Mouse (Mus musculus) midbrain, embryonic 10.5 days (tissue): Measurements from ENCODE around the gene Dcaf10. TPM values are rescaled to one million over a fixed set of nuclear protein-coding genes. Genes with fewer than 3 reads are reported as not detected.

Experiments
- DNase-seq: peaks from one replicate; pipeline ENCODE4 v3.0.0-alpha.2; 2017; ENCODE audit warnings: low spot score
- H3K27ac ChIP-seq: fragments of 300-500 bp; sonication (generic); replicated peaks from 2 replicates; pipeline ENCODE4 v1.5.1; 2016; ENCODE audit warnings: mild to moderate bottlenecking
- H3K27me3 ChIP-seq: fragments of 300-500 bp; sonication (generic); 2 replicates; pipeline ENCODE4 v1.6.1; 2016; ENCODE audit warnings: low read depth, mild to moderate bottlenecking; ENCODE audit not compliant: poor library complexity, severe bottlenecking
- H3K36me3 ChIP-seq: fragments of 300-500 bp; sonication (generic); 2 replicates; pipeline ENCODE4 v1.6.1; 2016; ENCODE audit warnings: mild to moderate bottlenecking, moderate library complexity
- H3K4me1 ChIP-seq: fragments of 300-500 bp; sonication (generic); 2 replicates; pipeline ENCODE4 v1.6.1; 2016
- H3K4me3 ChIP-seq: fragments of 300-500 bp; sonication (generic); 2 replicates; pipeline ENCODE4 v1.5.1; 2016; ENCODE audit warnings: mild to moderate bottlenecking, moderate library complexity
- H3K9me3 ChIP-seq: fragments of 300-500 bp; sonication (generic); replicated peaks from 2 replicates; pipeline ENCODE4 v1.6.1; 2016; ENCODE audit warnings: mild to moderate bottlenecking
- WGBS: fragments of 180-500 bp; shearing (Covaris S2); methylation state at CpG from one replicate; pipeline ENCODE4 v1.1.7; 2016; 5-methylcytosine and 5-hydroxymethylcytosine counted together
- polyA plus RNA-seq: library from polyadenylated mRNA; unstranded; fragments of >200 nt; fragmentation: Nextera tagmentation; extraction: Ambion mirVana; gene quantifications from 2 replicates; pipeline ENCODE4 v1.2.1, GENCODE M21; 2016

Dcaf10 gene
- 7.7 and 8.1 TPM in 2 replicates for polyA plus RNA-seq

GRCm38 (mm10) chr4:45341669-45342249, at the start of gene Dcaf10:
Gene Dcaf10 (plus strand): TSS chr4:45342101.
- H3K36me3 ChIP-seq: peaks cover 14% of the 10 kb centered on the region; the same call in 1 of the 2 replicates
- H3K4me1 ChIP-seq: peaks cover 25% of the 10 kb centered on the region
- 2% methylated on average over 42 of the region's 42 CpGs for WGBS
- DNase-seq: peak; percentile 94
- H3K27me3 ChIP-seq: no peaks in the 10 kb centered on the region
- peak within 1 kb of the TSS; percentile 93 for H3K27ac ChIP-seq
- peak within 1 kb of the TSS; percentile 98 for H3K4me3 ChIP-seq
- H3K9me3 ChIP-seq: no peaks in the 10 kb centered on the region

DNA sequence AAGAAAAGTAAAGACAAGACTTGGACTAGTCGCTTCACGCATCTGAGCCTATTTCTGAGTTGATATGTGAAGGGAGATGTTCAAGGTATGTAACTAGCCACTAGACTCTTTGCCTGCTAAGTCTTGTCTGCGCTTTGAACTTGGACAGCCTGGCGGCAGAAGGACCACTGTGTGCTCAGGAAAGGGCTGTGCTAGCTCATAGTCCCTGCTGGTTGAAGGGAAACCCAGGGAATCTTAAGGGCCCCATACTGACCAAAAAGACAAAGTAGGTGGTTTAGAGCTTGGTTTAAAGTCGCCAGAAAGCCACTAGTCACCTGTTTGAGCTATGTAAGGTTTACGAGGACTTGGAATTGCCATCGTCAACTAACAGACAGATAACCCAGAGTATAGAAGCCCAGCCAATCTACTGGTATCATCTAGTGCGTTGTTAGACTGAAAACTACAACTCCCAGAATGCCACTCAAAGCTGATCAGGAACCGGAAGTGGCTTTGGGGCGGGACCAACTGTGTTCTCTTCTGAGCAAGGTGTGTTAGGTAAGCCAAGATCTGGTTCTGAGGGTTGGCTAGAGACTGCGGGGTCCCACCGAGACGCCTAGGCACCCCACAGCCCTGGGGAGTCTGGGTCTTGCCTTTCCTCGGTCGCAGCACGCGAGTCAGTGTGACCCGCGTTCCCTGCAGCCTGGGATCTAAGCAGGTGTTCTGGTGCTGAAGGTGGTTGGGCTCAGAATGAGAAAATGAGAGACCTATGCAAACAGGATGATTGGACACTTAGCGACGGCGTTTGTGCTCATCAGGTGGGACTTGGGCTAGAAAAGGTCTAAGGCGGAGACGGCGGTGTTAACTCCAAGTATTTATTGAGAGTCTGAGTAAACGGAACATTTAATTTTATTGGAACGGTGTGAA, 45.0 kb upstream of the Dcaf10 start, which contains the start of gene Trmt10b:
Trmt10b (plus strand) TSS at position 466 of the 903 bp plus-strand sequence.
- Histone ChIP-seq H3K27ac (peak within 1 kb of the TSS; percentile 71), H3K4me3 (peak within 1 kb of the TSS; percentile 72), H3K27me3 (no peaks in the 10 kb centered on the region), H3K4me1 (peaks cover 6% of the 10 kb centered on the region), H3K9me3 (no peaks in the 10 kb centered on the region), H3K36me3 (peaks cover 18% of the 10 kb centered on the region)
- peak; percentile 59 for DNase-seq
- WGBS: 22% methylated on average over 27 of the region's 27 CpGs

DNA sequence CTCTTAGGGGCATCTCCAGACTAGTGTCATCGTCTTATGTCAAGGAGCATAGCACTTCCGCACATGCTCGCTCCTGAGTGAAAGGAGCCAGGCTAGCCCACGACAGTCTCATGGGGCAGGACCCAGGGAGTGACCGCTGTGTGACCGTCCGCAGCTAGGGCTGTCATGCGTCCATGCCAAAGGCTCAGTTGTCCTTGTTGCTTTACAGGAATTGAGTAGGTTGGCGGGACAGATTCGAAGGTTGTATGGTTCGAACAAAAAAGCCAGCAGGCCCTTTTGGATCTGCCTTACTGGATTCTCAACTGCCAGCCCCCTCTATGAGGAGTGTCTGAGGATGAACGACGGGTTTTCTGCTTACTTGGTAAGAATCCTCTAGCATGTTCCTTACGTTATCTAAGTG, 36.4 kb upstream of the Dcaf10 start:
- H3K36me3 ChIP-seq: peaks cover 86% of the 10 kb centered on the region
- WGBS: 96% methylated on average over 14 of the region's 14 CpGs

DNA sequence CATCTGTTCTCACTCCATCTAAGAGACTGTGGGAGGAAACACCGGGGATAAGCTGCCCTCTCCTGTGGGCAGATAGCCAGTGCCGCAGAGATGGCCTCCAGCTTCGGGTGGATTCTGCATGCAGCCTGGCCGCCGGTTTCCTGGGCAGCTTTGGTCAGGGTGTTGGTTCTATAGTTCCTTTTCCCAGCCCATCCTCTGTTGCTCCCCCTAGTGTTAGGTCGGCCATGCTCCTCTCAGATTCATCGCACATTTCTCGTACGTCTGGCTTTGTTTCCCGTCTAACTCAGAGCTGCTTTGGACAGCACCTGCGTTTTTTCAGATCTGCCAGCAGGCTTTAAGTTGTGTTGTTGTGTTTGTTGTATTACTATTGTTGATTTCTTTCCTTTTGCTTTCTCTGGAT, 33.9 kb upstream of the Dcaf10 start:
- no peak overlapping the region for H3K27ac ChIP-seq
- no peaks in the 10 kb centered on the region for H3K27me3 ChIP-seq
- H3K4me3 ChIP-seq: no peak overlapping the region
- no peaks in the 10 kb centered on the region for H3K4me1 ChIP-seq
- no peaks in the 10 kb centered on the region for H3K9me3 ChIP-seq
- 44% methylated on average over 11 of the region's 11 CpGs for WGBS
- peak; percentile 37 for DNase-seq
- peaks cover 82% of the 10 kb centered on the region for H3K36me3 ChIP-seq

More for the DNA sequence above, 36.4 kb upstream of the Dcaf10 start:
- no peaks in the 10 kb centered on the region for H3K4me1 ChIP-seq
- no peaks in the 10 kb centered on the region for H3K9me3 ChIP-seq
- no peak overlapping the region for H3K4me3 ChIP-seq
- DNase-seq: no peak
- H3K27me3 ChIP-seq: no peaks in the 10 kb centered on the region
- no peak overlapping the region for H3K27ac ChIP-seq

- H3K27me3 ChIP-seq: no peaks in the 10 kb centered on the region
- H3K4me1 ChIP-seq: no peaks in the 10 kb centered on the region
- WGBS: 85% methylated on average over 6 of the region's 6 CpGs
- H3K9me3 ChIP-seq: no peaks in the 10 kb centered on the region
- peaks cover 78% of the 10 kb centered on the region for H3K36me3 ChIP-seq
- H3K27ac ChIP-seq: no peak overlapping the region
- H3K4me3 ChIP-seq: no peak overlapping the region
- DNase-seq: no peak
These were observed 33.3 kb upstream of the Dcaf10 start for GRCm38 (mm10) chr4:45308606-45309005.

DNA sequence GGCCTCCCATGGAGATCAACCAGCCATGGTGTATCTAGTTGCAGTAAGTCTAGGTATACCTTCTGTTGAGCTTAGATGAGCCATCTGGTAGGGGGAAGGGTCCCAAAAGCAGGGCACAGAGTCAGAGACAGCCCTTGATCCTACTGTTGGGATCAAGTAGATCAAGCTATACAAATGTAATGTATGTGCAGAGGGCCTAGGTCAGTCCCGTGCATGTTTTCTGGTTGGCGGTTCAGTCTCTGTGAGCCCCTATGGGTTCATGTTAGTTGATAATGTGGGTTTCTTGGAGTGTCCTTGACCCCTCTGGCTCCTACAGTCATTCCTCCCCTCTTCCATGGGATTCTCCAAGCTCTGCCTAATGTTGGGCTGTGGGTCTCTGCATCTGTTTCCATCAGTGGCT, 30.8 kb upstream of the Dcaf10 start:
- Histone ChIP-seq H3K9me3 (no peaks in the 10 kb centered on the region), H3K4me3 (no peak overlapping the region), H3K36me3 (peaks cover 76% of the 10 kb centered on the region), H3K27me3 (no peaks in the 10 kb centered on the region), H3K4me1 (no peaks in the 10 kb centered on the region), H3K27ac (no peak overlapping the region)
- no peak for DNase-seq
- 95% methylated on average over 2 of the region's 2 CpGs for WGBS

GRCm38 (mm10) chr4:45320159-45320816, 21.6 kb upstream of the Dcaf10 start:
- peak; percentile 88 for DNase-seq
- under 1% methylated on average over 56 of the region's 56 CpGs for WGBS
- Histone ChIP-seq H3K4me1 (peaks cover 19% of the 10 kb centered on the region), H3K4me3 (peak overlapping the region; percentile 93), H3K27me3 (peaks cover 33% of the 10 kb centered on the region), H3K36me3 (peaks cover 38% of the 10 kb centered on the region), H3K27ac (peak overlapping the region; percentile 94), H3K9me3 (no peaks in the 10 kb centered on the region)

- WGBS: 88% methylated on average over 7 of the region's 7 CpGs
- H3K4me3 ChIP-seq: no peak overlapping the region
- DNase-seq: no peak
- no peak overlapping the region for H3K27ac ChIP-seq
- H3K36me3 ChIP-seq: no peaks in the 10 kb centered on the region
- no peaks in the 10 kb centered on the region for H3K9me3 ChIP-seq
- 0 out of 2 replicates have a peak, but pooled peaks cover 7% of the 10 kb centered on the region for H3K27me3 ChIP-seq
- no peaks in the 10 kb centered on the region for H3K4me1 ChIP-seq
These were observed 10.8 kb upstream of the Dcaf10 start for GRCm38 (mm10) chr4:45331139-45331538.

DNA sequence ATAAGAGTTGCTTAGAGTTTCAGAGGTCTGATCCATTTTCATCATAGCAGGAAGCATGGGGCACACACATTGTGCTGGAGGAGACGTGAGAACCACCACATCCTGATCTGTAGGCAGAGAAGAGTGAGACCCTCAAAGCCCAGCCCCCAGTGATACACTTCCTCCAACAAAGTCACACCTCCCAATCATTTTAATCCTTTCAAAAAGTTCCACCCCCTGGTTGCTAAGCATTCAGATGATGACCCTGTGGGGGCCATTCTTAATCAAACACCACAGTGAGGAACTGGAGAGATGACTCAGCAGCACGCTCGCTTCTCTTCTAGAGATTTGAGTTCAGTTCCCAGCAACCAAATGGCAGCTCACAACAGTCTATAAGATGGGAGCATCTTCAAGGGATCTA, 9.4 kb upstream of the Dcaf10 start:
- Histone ChIP-seq H3K27me3 (0 out of 2 replicates have a peak, but pooled peaks cover 4% of the 10 kb centered on the region), H3K4me3 (no peak overlapping the region), H3K36me3 (no peaks in the 10 kb centered on the region), H3K9me3 (no peaks in the 10 kb centered on the region), H3K27ac (no peak overlapping the region), H3K4me1 (no peaks in the 10 kb centered on the region)
- DNase-seq: no peak
- 77% methylated on average over 3 of the region's 3 CpGs for WGBS

- Histone ChIP-seq H3K36me3 (peaks cover 12% of the 10 kb centered on the region; the same call in 1 of the 2 replicates), H3K27ac (peak overlapping the region; percentile 93; the same call in 1 of the 2 replicates), H3K9me3 (no peaks in the 10 kb centered on the region), H3K4me1 (peaks cover 25% of the 10 kb centered on the region), H3K27me3 (no peaks in the 10 kb centered on the region), H3K4me3 (peak overlapping the region; percentile 98)
- WGBS: 66% methylated on average over 9 of the region's 9 CpGs
- no peak for DNase-seq
These were observed 675 bp upstream of the Dcaf10 start for GRCm38 (mm10) chr4:45341226-45341625.

DNA sequence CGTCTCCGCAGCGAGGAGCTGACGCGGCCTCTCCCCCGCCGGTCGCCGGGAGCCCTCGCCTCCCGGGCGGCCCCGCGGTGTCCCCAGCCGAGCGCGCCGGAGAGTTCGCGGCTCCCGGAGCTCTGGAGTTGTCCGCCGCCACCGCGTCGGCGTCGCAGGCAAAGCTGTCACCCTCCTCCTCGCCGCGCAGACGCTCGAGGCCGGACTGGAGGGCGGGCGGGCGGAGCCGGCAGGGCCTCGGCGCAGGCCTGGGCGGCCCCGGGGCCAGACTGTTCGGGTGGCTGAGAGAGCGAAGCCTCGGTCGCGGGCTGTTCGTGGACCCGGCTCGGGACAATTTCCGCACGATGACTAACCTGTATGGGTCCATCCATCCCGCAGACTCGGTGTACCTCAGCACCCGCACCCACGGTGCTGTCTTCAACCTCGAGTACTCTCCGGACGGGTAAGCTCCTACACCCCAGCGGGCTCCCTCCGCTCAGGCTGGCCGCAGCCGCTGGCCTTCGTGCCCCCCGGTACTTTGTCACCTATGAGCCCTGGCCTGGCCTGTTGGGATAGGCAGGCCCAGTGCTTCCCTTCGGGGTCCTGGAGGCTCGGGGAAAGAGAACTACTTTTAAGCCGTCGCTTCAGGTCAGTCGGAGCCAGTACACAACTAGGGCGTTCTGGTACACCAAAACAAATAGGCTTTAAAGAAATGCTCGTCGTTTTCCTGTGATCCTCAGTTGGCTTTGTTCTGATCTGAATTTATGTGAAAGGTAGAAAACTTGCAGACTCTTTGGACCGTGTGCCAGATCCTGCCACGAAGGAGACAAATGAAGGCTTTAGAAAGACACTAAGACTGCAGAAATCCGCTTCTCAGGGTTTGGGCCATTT, 620 bp downstream of the Dcaf10 start, which contains the start of gene Exosc3:
Exosc3 (minus strand) TSS at position 447 of the 870 bp plus-strand sequence.
- peak within 1 kb of the TSS; percentile 93 for H3K27ac ChIP-seq
- peak within 1 kb of the TSS; percentile 98 for H3K4me3 ChIP-seq
- DNase-seq: no peak
- WGBS: under 1% methylated on average over 70 of the region's 76 CpGs
- peaks cover 15% of the 10 kb centered on the region; the same call in 1 of the 2 replicates for H3K36me3 ChIP-seq
- no peaks in the 10 kb centered on the region for H3K27me3 ChIP-seq
- H3K9me3 ChIP-seq: no peaks in the 10 kb centered on the region
- H3K4me1 ChIP-seq: peaks cover 25% of the 10 kb centered on the region

DNA sequence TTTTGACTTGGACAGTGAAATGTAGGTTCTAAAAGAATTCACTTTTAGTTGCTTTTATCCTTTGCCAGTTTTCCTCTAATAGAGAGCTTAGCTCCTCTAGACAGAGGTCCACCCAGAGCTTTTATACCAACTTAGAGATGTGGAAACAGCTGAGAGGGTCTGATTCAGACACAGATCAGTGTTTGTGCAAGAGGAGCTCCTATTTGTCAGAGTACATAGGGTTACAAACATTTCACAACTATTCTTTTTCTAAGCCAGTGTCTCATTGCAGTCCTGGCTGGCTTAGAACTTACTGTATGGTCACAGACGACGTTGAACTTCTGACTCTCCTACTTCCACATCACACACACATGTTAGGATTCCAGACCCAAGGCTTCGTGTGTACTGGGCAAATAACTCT, 14.8 kb downstream of the Dcaf10 start:
- H3K9me3 ChIP-seq: no peaks in the 10 kb centered on the region
- no peaks in the 10 kb centered on the region for H3K27me3 ChIP-seq
- H3K36me3 ChIP-seq: peaks cover 40% of the 10 kb centered on the region
- DNase-seq: no peak
- H3K4me1 ChIP-seq: no peaks in the 10 kb centered on the region
- H3K27ac ChIP-seq: no peak overlapping the region
- WGBS: 91% methylated on average over 3 of the region's 3 CpGs
- no peak overlapping the region for H3K4me3 ChIP-seq
